Mouse (Mus musculus) hindbrain, embryonic 10.5 days (tissue): ENCODE data around the gene Ezr. TPM values are rescaled to one million over a fixed set of nuclear protein-coding genes. Genes with fewer than 3 reads are reported as not detected.

Experiments
- DNase-seq: peaks from one replicate; pipeline ENCODE4 v3.0.0-alpha.2; 2017; ENCODE audit warnings: low spot score
- H3K27ac ChIP-seq: fragments of 300-500 bp; sonication (generic); 2 replicates; pipeline ENCODE4 v1.5.1; 2016; ENCODE audit warnings: mild to moderate bottlenecking, moderate library complexity
- H3K27me3 ChIP-seq: fragments of 300-500 bp; sonication (generic); 2 replicates; pipeline ENCODE4 v1.6.1; 2016; ENCODE audit warnings: mild to moderate bottlenecking; ENCODE audit not compliant: poor library complexity, insufficient read depth, severe bottlenecking
- H3K36me3 ChIP-seq: fragments of 300-500 bp; sonication (generic); 2 replicates; pipeline ENCODE4 v1.6.1; 2016; ENCODE audit warnings: mild to moderate bottlenecking, moderate library complexity
- H3K4me1 ChIP-seq: fragments of 300-500 bp; sonication (generic); replicated peaks from 2 replicates; pipeline ENCODE4 v1.6.1; 2016; ENCODE audit warnings: mild to moderate bottlenecking
- H3K4me3 ChIP-seq: fragments of 300-500 bp; sonication (generic); 2 replicates; pipeline ENCODE4 v1.5.1; 2016; ENCODE audit warnings: mild to moderate bottlenecking, moderate library complexity
- H3K9me3 ChIP-seq: fragments of 300-500 bp; sonication (generic); 2 replicates; pipeline ENCODE4 v1.6.1; 2016; ENCODE audit warnings: mild to moderate bottlenecking, moderate library complexity
- WGBS: fragments of 180-500 bp; shearing (Covaris S2); methylation state at CpG from one replicate; pipeline ENCODE4 v1.1.7; 2016; 5-methylcytosine and 5-hydroxymethylcytosine counted together
- polyA plus RNA-seq: library from polyadenylated mRNA; unstranded; fragments of >200 nt; fragmentation: Nextera tagmentation; extraction: Ambion mirVana; gene quantifications from 2 replicates; pipeline ENCODE4 v1.2.1, GENCODE M21; 2016

Gene Ezr
- polyA plus RNA-seq = 85.2 and 99.4 TPM in 2 replicates

DNA sequence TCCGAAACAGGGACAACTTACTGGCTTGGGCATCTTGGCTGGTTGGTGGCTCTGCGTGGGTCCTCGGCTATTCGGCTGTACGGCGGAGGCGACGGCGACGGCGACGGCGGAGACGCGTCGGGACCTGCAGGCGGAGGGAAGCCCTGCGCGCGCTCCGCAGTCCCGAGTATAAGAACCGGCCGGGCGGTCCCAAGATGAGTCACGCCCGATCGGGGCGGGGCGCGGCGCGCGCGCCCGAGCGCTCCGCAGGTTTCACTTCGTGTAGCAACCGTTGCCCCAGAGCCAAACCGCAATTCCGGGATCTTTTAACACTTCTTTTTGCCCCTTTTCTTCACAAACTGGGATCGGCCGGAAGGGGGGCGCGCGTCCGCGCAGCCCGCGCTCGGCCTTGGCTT, at the start of gene Ezr:
Ezr (minus strand) TSS at position 174 of the 395 bp plus-strand sequence.
- under 1% methylated on average over 52 of the region's 52 CpGs for whole genome bisulfite sequencing
- Histone ChIP-seq H3K9me3 (no peaks in the 10 kb centered on the region), H3K4me1 (peaks cover 51% of the 10 kb centered on the region), H3K36me3 (no peaks in the 10 kb centered on the region), H3K4me3 (peak within 1 kb of the TSS; percentile 92), H3K27me3 (peaks cover 46% of the 10 kb centered on the region), H3K27ac (peak within 1 kb of the TSS; percentile 96)
- DNase-seq = peak; percentile 80

GRCm38 (mm10) chr17:6830004-6830592, 47.5 kb upstream of the Ezr start:
- H3K9me3 ChIP-seq = no peaks in the 10 kb centered on the region
- H3K36me3 ChIP-seq = no peaks in the 10 kb centered on the region
- no peak overlapping the region for H3K4me3 ChIP-seq
- H3K4me1 ChIP-seq = peaks cover 21% of the 10 kb centered on the region
- H3K27me3 ChIP-seq = no peaks in the 10 kb centered on the region; the same call in 1 of the 2 replicates
- 73% methylated on average over 1 of the region's 1 CpGs for WGBS
- no peak overlapping the region for H3K27ac ChIP-seq
- DNase-seq = no peak

GRCm38 (mm10) chr17:6828531-6829150, 46.1 kb upstream of the Ezr start:
- WGBS = 79% methylated on average over 7 of the region's 7 CpGs

DNA sequence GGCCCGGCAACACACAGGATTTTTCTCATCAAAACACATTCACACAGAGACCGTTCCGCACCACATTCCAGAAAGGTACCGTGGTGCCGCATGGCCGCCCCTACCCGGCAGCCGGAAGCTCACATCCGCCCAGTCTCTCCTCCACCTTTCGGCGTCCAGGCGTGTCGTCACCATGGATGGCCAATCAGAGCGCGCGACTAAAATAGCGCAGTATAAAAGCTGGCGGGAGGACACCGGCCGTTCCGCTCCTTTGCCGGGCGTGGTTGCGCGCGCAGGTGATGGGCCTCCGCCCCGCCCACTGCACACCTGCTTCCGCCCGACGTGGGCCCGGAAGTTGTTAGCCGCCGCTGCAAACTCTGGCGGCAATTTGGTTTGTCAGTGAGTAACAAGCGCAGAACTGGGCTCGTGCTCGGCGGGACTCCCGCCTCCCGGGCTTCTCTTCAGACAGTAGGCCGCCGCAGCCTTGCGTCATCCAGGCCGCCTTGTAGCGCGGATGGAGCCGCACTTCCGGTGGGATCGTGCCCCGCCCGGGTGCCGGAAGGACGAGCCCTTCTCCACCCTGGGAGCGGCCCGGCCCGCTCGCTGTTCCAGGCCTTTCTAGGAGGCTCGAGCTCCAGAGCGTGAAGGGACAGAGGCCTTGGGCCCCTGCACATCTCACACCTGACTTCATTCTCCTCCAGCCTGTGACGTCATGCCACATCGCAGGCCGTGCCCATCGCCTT, 45.3 kb upstream of the Ezr start:
- Histone ChIP-seq H3K4me3 (peak overlapping the region; percentile 70), H3K36me3 (no peaks in the 10 kb centered on the region), H3K27ac (peak overlapping the region; percentile 96), H3K4me1 (peaks cover 21% of the 10 kb centered on the region), H3K9me3 (no peaks in the 10 kb centered on the region), H3K27me3 (no peaks in the 10 kb centered on the region; the same call in 1 of the 2 replicates)
- 1% methylated on average over 64 of the region's 64 CpGs for WGBS
- DNase-seq = peak; percentile 97

More at GRCm38 (mm10) chr17:6828531-6829150, 46.1 kb upstream of the Ezr start:
- Histone ChIP-seq H3K9me3 (no peaks in the 10 kb centered on the region), H3K4me1 (peaks cover 21% of the 10 kb centered on the region), H3K36me3 (no peaks in the 10 kb centered on the region), H3K4me3 (peak overlapping the region; percentile 70), H3K27ac (peak overlapping the region; percentile 96), H3K27me3 (no peaks in the 10 kb centered on the region; the same call in 1 of the 2 replicates)
- no peak for DNase-seq

DNA sequence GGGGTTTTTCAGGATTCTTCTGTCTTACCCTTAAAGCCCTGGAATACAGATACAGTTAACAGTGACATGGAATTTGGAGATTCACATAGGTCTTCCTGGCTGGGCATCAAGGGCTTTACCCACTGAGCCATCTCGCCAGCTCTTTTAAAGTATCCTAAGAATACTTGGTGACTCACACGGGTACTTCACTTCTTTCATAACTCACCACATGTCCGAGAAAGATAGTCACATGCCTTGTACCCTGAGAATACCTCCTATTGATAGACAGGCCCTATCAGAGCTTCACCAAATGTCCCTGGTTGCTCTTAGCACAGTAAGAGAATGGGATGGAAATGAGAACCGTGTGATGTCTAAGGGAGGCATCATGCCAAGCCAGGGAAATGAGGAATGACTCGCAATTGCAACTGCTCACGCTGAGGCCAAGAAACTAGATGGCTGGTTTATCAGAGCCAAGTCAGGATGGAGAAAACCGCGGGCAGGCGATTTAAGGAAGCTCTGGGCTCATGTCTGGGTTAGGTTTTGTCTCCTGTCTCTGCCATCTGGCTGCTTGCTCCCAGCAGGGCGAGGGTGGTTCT, 44.7 kb upstream of the Ezr start:
- WGBS = 46% methylated on average over 10 of the region's 10 CpGs
- Histone ChIP-seq H3K4me1 (peaks cover 21% of the 10 kb centered on the region), H3K4me3 (peak overlapping the region; percentile 70), H3K9me3 (no peaks in the 10 kb centered on the region), H3K36me3 (no peaks in the 10 kb centered on the region), H3K27me3 (no peaks in the 10 kb centered on the region; the same call in 1 of the 2 replicates), H3K27ac (peak overlapping the region; percentile 96)
- DNase-seq = no peak

- Histone ChIP-seq H3K27me3 (no peaks in the 10 kb centered on the region), H3K9me3 (no peaks in the 10 kb centered on the region), H3K27ac (no peak overlapping the region), H3K4me3 (no peak overlapping the region), H3K4me1 (peaks cover 20% of the 10 kb centered on the region), H3K36me3 (no peaks in the 10 kb centered on the region)
- no peak for DNase-seq
- 86% methylated on average over 5 of the region's 5 CpGs for WGBS
Measured at GRCm38 (mm10) chr17:6816796-6817195, 34.2 kb upstream of the Ezr start.

DNA sequence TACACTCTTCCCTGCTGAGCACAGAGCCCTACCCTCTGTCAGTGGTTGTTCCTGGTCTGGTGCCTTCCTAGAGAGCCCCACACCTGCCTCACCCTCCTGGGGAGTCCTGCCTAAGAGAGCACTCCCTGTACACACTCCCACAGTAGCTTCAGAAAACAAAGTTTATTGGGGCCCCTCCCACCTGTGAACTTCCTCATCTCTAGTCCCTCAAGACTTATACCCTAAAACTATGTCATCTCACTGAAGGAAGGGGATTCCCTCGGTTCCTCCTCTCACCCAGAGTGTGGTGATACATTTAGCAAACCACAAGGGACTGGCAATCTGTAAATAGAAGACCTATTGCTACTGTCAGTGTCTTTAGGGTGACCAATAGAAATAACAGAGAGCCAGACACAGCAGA, 33.6 kb upstream of the Ezr start:
- no peaks in the 10 kb centered on the region for H3K27me3 ChIP-seq
- no peak overlapping the region for H3K4me3 ChIP-seq
- no peaks in the 10 kb centered on the region for H3K36me3 ChIP-seq
- no peak for DNase-seq
- no peak overlapping the region for H3K27ac ChIP-seq
- H3K9me3 ChIP-seq = no peaks in the 10 kb centered on the region
- peaks cover 20% of the 10 kb centered on the region for H3K4me1 ChIP-seq
- 86% methylated on average over 1 of the region's 1 CpGs for WGBS

DNA sequence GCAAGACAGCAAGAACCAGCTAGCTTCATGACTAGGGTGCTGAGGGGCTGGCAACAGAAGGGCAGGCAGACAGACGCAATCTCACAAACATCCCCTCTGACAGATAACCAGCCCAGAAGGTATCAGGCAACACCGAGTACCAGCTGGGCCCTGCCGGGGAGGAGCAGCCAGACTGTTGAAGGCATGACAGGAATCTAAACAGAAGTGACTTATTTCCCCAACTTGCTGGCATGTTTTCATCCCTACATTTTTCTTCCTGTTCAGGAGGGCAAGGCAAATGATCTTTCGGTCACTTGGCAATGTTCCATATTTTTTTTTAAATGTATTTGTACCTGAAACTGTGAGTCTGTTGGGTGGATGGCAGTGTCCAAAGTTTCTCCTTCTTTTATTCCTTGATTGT, 32.1 kb upstream of the Ezr start:
- peak overlapping the region; percentile 40; the same call in 1 of the 2 replicates for H3K27ac ChIP-seq
- WGBS = 55% methylated on average over 4 of the region's 4 CpGs

DNA sequence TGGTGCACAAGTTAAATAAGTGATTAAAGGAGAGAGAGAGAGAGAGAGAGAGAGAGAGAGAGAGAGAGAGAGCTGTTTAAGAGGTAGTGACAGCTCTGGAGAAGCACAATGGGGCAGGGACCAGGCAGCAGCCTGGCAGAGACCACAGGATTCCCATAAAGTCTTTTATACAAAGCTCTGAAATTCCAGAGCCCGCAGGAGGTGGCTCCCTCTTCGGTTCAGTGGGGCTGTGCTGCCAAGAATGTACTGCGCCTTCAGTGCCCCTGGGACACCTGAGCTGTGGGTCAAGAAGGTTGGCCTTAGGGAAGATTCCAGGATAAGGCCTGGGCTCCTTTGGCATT, 30.2 kb upstream of the Ezr start:
- no peaks in the 10 kb centered on the region for H3K36me3 ChIP-seq
- H3K27ac ChIP-seq = peak overlapping the region; percentile 50
- WGBS = 8% methylated on average over 3 of the region's 3 CpGs
- H3K27me3 ChIP-seq = no peaks in the 10 kb centered on the region
- DNase-seq = no peak
- peaks cover 32% of the 10 kb centered on the region for H3K4me1 ChIP-seq
- no peaks in the 10 kb centered on the region for H3K9me3 ChIP-seq
- H3K4me3 ChIP-seq = no peak overlapping the region

More for the DNA sequence above, 32.1 kb upstream of the Ezr start:
- Histone ChIP-seq H3K4me3 (no peak overlapping the region), H3K9me3 (no peaks in the 10 kb centered on the region), H3K4me1 (peaks cover 20% of the 10 kb centered on the region), H3K27me3 (no peaks in the 10 kb centered on the region), H3K36me3 (no peaks in the 10 kb centered on the region)
- no peak for DNase-seq

DNA sequence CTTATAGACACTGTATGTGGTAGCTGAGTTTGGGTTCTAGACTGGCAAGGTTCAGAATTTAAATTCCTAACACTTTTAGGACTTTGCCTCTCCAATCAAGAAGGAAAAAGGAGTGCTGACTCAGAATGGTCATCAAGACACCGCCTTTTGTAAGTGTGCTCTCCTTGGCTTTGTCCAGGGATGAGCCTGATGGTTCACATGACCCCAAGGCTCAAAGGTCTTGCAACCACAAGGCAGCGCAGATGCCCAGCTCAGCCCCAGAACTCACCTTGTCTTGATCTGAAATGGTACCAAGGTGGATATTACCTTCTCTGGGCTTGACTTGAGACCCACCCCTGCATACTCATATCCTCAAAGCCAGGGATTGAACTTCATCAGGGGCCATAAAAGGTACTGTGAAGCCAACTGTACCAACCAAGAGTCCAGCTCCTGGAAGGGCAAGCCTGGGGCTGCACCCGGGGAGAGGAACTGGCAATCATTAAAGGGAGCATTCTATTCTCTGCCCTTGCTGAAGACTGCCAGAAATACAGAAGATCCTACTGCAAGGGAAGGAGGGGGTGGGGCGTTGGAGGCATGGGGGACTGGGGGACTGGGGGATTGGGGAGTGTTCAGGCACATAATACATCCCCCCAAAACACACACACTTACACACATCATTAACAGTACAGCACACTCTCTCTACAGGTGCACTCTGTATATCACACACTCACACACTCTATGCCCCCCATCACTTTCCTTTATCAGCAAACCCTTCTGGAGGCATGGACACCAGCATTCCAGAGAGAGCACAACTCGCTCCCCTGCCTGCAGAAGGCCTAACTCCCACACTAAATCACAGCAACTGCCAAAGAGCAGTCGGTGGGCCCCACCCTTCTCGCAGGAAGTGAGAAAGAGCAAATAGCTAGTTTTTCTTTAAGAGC, 29.6 kb upstream of the Ezr start:
- peak overlapping the region; percentile 50 for H3K27ac ChIP-seq
- H3K9me3 ChIP-seq = no peaks in the 10 kb centered on the region
- no peak overlapping the region for H3K4me3 ChIP-seq
- peaks cover 32% of the 10 kb centered on the region for H3K4me1 ChIP-seq
- H3K27me3 ChIP-seq = no peaks in the 10 kb centered on the region
- H3K36me3 ChIP-seq = no peaks in the 10 kb centered on the region
- 51% methylated on average over 7 of the region's 7 CpGs for WGBS
- no peak for DNase-seq

GRCm38 (mm10) chr17:6809331-6809730, 26.7 kb upstream of the Ezr start:
- no peak overlapping the region for H3K4me3 ChIP-seq
- H3K4me1 ChIP-seq = peaks cover 25% of the 10 kb centered on the region
- H3K27me3 ChIP-seq = no peaks in the 10 kb centered on the region
- WGBS = 77% methylated on average over 3 of the region's 3 CpGs
- H3K9me3 ChIP-seq = no peaks in the 10 kb centered on the region
- H3K27ac ChIP-seq = peak overlapping the region; percentile 50; the same call in 1 of the 2 replicates
- no peaks in the 10 kb centered on the region for H3K36me3 ChIP-seq
- DNase-seq = no peak

GRCm38 (mm10) chr17:6808521-6809165, 26.1 kb upstream of the Ezr start:
- no peak overlapping the region for H3K4me3 ChIP-seq
- DNase-seq = no peak
- no peaks in the 10 kb centered on the region for H3K9me3 ChIP-seq
- H3K4me1 ChIP-seq = peaks cover 25% of the 10 kb centered on the region
- H3K27ac ChIP-seq = no peak overlapping the region
- WGBS = 74% methylated on average over 8 of the region's 8 CpGs
- no peaks in the 10 kb centered on the region for H3K27me3 ChIP-seq
- no peaks in the 10 kb centered on the region for H3K36me3 ChIP-seq
